Mouse (Mus musculus): Measurements from ENCODE around the gene Pfn3. TPM values are rescaled to one million over a fixed set of nuclear protein-coding genes. Genes with fewer than 3 reads are reported as not detected.
"Not testable (repeated sequence)": the region's sequence is repeated elsewhere in the genome, so short reads cannot be mapped to it uniquely, and the experiment has no call there.

The Pfn3 gene
- polyA plus RNA-seq, 1 experiment from 2014 or later = not detected

DNA sequence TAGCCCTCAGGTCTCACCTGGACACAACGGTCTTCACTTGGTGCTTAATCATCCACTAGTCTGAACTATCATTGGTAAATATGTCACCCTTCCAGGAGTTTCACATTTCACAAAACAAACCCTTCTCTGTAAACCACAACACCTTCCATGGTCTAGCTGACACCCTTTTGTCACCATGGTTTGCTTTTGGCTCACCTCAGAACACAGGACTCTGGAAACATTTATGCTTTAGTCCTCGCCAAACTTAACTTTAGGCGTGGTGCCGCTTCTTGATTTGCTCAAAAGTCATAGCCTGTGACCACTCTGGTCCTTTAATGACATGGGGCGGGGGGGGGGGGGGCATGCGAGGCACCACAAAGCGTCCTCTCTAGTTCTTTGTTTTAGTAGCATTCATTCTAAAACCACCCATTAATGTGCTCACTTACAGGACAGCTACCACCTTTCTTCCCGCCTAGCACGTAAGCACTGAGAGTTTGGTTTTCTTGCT, 28.8 kb upstream of the Pfn3 start:
- Histone ChIP-seq H3K36me3 (ENCODE audit: control insufficient read depth, insufficient read depth, low read length) (no peaks in the 10 kb centered on the region), H3K9me3 (ENCODE audit: control insufficient read depth, low read depth, low read length) (no peaks in the 10 kb centered on the region), H3K4me1 (ENCODE audit: control insufficient read depth, insufficient read depth, low read length) (peaks cover 8% of the 10 kb centered on the region; the same call in 1 of the 2 replicates), H3K27ac (ENCODE audit: low read length) (peak overlapping the region; percentile 97), H3K4me3 (ENCODE audit: low read depth, low read length) (peak overlapping the region; percentile 83), H3K4me2 (replicated peaks; ENCODE audit: low read depth, low read length) (peak overlapping the region; percentile 56), H3K9ac (replicated peaks; ENCODE audit: low read depth, low read length) (peak overlapping the region; percentile 33; the same call in 1 of the 2 replicates), H3K27me3 (ENCODE audit: control insufficient read depth, insufficient read depth, low read length) (no peaks in the 10 kb centered on the region)
- WGBS = 35% methylated on average over 9 of the region's 9 CpGs
- ATAC-seq (ENCODE audit: insufficient number of reproducible peaks, insufficient read depth, low FRiP score, low read depth) = no peak

DNA sequence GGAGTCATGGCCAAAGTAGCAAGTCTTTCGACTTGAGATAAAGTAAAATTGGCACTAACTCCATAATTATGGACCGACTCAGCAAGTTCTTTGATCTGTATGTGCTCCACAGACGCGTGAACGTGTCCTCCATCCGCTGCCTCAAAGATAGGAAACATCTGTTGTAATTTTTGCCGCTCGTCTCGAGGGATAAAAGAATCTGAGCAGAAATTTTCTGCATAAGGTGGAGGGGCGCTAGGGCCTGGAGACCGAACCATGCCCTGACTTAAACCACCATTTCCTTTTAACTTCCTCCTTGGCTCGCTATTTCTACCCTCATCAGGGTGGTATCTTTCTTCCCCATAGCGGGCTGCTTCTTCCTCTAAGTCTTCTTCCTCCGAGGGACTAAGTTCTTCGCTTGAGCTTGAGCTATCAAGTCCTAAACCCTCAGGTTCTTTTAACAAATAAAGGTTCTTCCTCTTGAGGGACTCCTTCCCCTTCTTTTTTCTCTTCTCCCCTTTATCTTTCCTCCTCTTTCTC, 22.1 kb upstream of the Pfn3 start:
- H3K9me3 ChIP-seq (ENCODE audit: control insufficient read depth, low read depth, low read length); H3K4me3 ChIP-seq (ENCODE audit: low read depth, low read length); H3K36me3 ChIP-seq (ENCODE audit: control insufficient read depth, insufficient read depth, low read length); H3K9ac ChIP-seq (replicated peaks; ENCODE audit: low read depth, low read length); H3K4me1 ChIP-seq (ENCODE audit: control insufficient read depth, insufficient read depth, low read length); ATAC-seq (ENCODE audit: insufficient number of reproducible peaks, insufficient read depth, low FRiP score, low read depth); H3K27me3 ChIP-seq (ENCODE audit: control insufficient read depth, insufficient read depth, low read length); H3K27ac ChIP-seq (ENCODE audit: low read length); H3K4me2 ChIP-seq (replicated peaks; ENCODE audit: low read depth, low read length): not testable (repeated sequence)
- WGBS = 76% methylated on average over 14 of the region's 15 CpGs

DNA sequence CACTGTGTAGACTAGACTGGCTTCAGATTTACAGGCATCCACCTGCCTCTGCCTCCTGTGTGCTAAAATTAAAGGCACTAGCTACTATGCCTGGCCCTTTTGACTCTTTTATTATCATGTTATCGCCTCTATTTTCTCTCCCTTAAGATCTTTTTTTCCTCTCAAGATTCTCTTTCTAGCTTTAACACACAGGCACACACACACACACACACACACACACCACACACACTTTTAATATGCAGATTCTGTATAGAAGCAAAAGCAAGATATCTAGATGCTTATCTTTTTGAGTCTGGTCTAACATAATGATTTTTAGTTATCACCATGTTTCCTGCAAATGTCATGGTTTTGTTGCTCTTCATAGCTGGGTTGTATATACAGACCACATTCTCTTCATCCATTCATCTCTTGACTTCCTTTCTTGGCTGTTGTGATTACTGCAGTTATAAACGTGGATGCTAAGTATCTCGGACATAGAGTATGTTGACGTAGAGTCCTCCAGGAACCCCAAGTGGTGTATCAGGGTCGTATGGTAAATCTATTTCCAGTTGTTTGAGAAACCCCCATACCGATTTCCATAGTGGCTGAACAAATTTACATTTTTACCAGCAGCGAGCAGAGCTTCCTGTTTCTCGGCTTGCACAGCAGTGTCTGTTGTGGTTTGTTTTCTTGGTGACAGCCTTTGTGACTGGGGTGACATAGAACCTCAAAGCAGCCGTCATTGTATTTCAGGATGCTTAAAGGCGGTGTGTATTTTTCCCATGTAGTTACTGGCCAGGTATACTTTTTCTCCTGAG, 17.1 kb upstream of the Pfn3 start:
- no peak for ATAC-seq (ENCODE audit: insufficient number of reproducible peaks, insufficient read depth, low FRiP score, low read depth)
- Histone ChIP-seq H3K4me1 (ENCODE audit: control insufficient read depth, insufficient read depth, low read length) (no peaks in the 10 kb centered on the region), H3K27me3 (ENCODE audit: control insufficient read depth, insufficient read depth, low read length) (no peaks in the 10 kb centered on the region), H3K4me2 (replicated peaks; ENCODE audit: low read depth, low read length) (no peak overlapping the region), H3K36me3 (ENCODE audit: control insufficient read depth, insufficient read depth, low read length) (no peaks in the 10 kb centered on the region), H3K27ac (ENCODE audit: low read length) (no peak overlapping the region), H3K9me3 (ENCODE audit: control insufficient read depth, low read depth, low read length) (peaks cover 3% of the 10 kb centered on the region; the same call in 1 of the 2 replicates), H3K9ac (replicated peaks; ENCODE audit: low read depth, low read length) (no peak overlapping the region), H3K4me3 (ENCODE audit: low read depth, low read length) (no peak overlapping the region)
- WGBS = 69% methylated on average over 10 of the region's 10 CpGs

DNA sequence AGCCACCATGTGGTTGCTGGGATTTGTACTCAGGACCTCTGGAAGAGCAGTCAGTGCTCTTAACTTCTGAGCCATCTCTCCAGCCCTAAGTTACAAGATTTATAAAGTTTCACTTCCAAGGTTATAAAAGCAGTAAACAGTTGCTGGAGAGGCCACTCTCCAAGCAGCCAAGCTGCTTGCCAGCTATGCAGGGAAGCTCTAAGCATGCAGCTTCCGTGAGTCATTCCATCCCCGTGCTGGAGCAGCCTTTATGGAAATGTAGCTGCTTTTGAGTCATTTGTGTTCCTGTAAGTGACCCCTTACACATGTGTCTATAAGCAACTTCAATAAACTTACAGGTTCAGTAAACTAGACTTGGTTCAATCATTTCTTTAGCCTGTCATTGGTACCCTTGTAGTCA, 15.5 kb upstream of the Pfn3 start:
- Histone ChIP-seq H3K27ac (ENCODE audit: low read length) (no peak overlapping the region), H3K9ac (replicated peaks; ENCODE audit: low read depth, low read length) (no peak overlapping the region), H3K4me3 (ENCODE audit: low read depth, low read length) (no peak overlapping the region), H3K9me3 (ENCODE audit: control insufficient read depth, low read depth, low read length) (peaks cover 3% of the 10 kb centered on the region; the same call in 1 of the 2 replicates), H3K27me3 (ENCODE audit: control insufficient read depth, insufficient read depth, low read length) (no peaks in the 10 kb centered on the region), H3K4me2 (replicated peaks; ENCODE audit: low read depth, low read length) (no peak overlapping the region), H3K36me3 (ENCODE audit: control insufficient read depth, insufficient read depth, low read length) (no peaks in the 10 kb centered on the region), H3K4me1 (ENCODE audit: control insufficient read depth, insufficient read depth, low read length) (no peaks in the 10 kb centered on the region)
- ATAC-seq (ENCODE audit: insufficient number of reproducible peaks, insufficient read depth, low FRiP score, low read depth) = no peak
- 72% methylated on average over 2 of the region's 2 CpGs for WGBS

DNA sequence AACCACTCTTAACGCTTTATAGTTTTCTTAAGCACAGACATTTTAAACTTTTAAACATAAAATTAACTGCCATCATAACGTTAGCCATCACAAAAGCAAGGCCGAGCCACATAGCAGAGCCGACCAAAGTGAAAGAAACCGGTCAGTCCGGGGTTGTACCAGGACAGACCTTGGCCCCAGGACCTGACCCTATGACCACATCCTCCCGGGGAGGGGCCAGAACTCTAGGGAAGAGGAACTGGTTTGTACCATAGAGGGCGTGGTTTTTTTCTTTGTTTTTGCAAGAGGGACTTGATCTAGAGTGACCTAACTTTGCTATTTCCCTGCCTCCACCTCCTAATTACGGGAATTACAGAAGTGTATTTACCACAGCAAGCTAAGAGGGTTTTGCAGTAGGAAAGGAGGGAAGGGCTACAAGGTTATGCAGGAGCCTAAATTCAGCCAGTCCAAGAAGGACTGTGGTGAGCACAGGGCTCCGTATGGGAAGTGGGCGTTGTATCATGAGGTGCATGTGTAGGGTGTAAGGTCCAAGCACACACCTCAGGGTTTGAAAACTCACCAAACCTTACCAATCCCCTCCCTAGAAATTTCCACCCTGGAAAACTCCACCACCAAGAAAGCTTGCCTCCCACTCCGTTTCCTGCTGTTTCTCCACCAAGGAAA, 14.3 kb upstream of the Pfn3 start:
- WGBS = 58% methylated on average over 12 of the region's 12 CpGs
- ATAC-seq (ENCODE audit: insufficient number of reproducible peaks, insufficient read depth, low FRiP score, low read depth) = no peak
- H3K4me1 ChIP-seq (ENCODE audit: control insufficient read depth, insufficient read depth, low read length) = no peaks in the 10 kb centered on the region
- peaks cover 3% of the 10 kb centered on the region; the same call in 1 of the 2 replicates for H3K9me3 ChIP-seq (ENCODE audit: control insufficient read depth, low read depth, low read length)
- no peaks in the 10 kb centered on the region for H3K36me3 ChIP-seq (ENCODE audit: control insufficient read depth, insufficient read depth, low read length)
- H3K27me3 ChIP-seq (ENCODE audit: control insufficient read depth, insufficient read depth, low read length) = no peaks in the 10 kb centered on the region
- no peak overlapping the region for H3K4me3 ChIP-seq (ENCODE audit: low read depth, low read length)
- no peak overlapping the region for H3K4me2 ChIP-seq (replicated peaks; ENCODE audit: low read depth, low read length)
- no peak overlapping the region for H3K9ac ChIP-seq (replicated peaks; ENCODE audit: low read depth, low read length)
- H3K27ac ChIP-seq (ENCODE audit: low read length) = no peak overlapping the region

DNA sequence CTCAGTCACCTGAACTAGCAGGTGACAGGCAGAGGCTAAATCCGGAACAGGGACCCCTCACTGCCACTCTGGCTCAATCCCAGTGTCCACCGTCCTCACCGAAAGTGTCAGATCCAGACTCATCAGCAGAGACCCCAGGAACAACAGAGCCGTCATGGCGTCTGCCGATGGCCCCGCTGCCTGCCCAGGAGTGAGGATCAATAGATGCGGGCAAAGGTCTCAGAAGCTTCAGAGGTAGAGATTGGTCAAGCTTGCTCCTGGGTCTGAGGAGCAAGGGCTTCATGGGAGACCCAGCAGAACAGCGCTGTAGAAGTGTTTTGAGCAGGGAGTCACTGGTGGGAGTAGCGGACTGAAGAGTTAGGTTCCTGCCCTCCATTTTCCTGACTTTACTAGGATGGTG, 11.6 kb upstream of the Pfn3 start, which contains the start of gene F12:
F12 (minus strand) TSS at position 181 of the 400 bp plus-strand sequence.
- ATAC-seq (ENCODE audit: insufficient number of reproducible peaks, insufficient read depth, low FRiP score, low read depth) = no peak
- Histone ChIP-seq H3K9ac (replicated peaks; ENCODE audit: low read depth, low read length) (no peak within 1 kb of the TSS), H3K4me2 (replicated peaks; ENCODE audit: low read depth, low read length) (no peak within 1 kb of the TSS), H3K9me3 (ENCODE audit: control insufficient read depth, low read depth, low read length) (no peaks in the 10 kb centered on the region), H3K27me3 (ENCODE audit: control insufficient read depth, insufficient read depth, low read length) (no peaks in the 10 kb centered on the region), H3K4me3 (ENCODE audit: low read depth, low read length) (no peak within 1 kb of the TSS), H3K4me1 (ENCODE audit: control insufficient read depth, insufficient read depth, low read length) (no peaks in the 10 kb centered on the region), H3K36me3 (ENCODE audit: control insufficient read depth, insufficient read depth, low read length) (no peaks in the 10 kb centered on the region), H3K27ac (ENCODE audit: low read length) (no peak within 1 kb of the TSS)
- 84% methylated on average over 10 of the region's 10 CpGs for WGBS

DNA sequence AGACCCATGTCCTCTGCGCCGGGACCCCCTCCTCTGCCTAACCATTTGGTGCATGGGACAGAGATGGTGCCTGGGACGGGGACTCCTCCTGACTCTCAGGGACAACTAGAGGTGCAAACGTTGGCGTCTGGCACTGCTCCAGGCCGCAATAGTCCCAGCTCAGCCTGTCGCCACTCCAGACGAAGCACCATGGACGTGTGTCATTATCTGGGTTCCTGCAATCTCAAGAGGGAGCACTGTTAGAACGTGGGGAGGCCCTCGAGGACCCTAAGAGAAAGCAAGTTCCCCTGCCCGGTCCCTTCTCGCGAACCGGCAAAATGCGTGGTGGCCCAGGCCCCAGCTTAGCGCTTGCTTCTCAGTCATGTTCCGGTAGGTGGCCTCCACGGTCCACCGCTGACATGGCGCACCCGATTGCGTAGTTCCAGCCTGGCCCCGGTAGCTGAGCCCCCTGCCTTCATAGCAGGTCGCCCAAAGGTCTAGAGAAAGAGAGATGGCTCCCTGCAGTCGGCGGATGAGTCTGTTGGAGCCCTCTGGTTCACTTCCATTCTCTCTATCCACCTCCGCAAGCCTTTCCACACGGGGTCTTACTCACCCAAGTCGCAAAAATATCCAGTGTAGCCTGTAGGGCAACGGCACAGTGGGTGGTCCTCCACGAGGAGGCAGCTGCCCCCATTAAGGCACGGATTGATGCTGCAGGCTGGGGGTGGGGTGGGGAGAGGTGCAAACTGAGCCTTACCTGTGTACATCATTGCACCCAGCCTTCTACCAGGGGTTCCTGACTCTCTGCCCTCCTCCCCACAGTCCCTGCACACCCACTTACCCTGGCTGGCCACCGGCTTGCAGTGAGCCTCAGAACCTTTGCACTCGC, 6.1 kb upstream of the Pfn3 start:
- peaks cover 17% of the 10 kb centered on the region for H3K27me3 ChIP-seq (ENCODE audit: control insufficient read depth, insufficient read depth, low read length)
- H3K9ac ChIP-seq (replicated peaks; ENCODE audit: low read depth, low read length) = no peak overlapping the region
- no peaks in the 10 kb centered on the region for H3K36me3 ChIP-seq (ENCODE audit: control insufficient read depth, insufficient read depth, low read length)
- ATAC-seq (ENCODE audit: insufficient number of reproducible peaks, insufficient read depth, low FRiP score, low read depth) = peak; percentile 50; the same call in 1 of the 2 replicates
- WGBS = 12% methylated on average over 35 of the region's 35 CpGs
- H3K4me3 ChIP-seq (ENCODE audit: low read depth, low read length) = peak overlapping the region; percentile 13
- H3K9me3 ChIP-seq (ENCODE audit: control insufficient read depth, low read depth, low read length) = no peaks in the 10 kb centered on the region
- no peaks in the 10 kb centered on the region for H3K4me1 ChIP-seq (ENCODE audit: control insufficient read depth, insufficient read depth, low read length)
- H3K4me2 ChIP-seq (replicated peaks; ENCODE audit: low read depth, low read length) = peak overlapping the region; percentile 39
- H3K27ac ChIP-seq (ENCODE audit: low read length) = no peak overlapping the region

All from stomach, embryonic 14.5 days (tissue).